Mouse (Mus musculus) liver, embryonic 14 days (tissue): ENCODE measurements around the gene Gm5129. TPM values are rescaled to one million over a fixed set of nuclear protein-coding genes. Genes with fewer than 3 reads are reported as not detected.

Experiments used
- polyA plus RNA-seq: library from polyadenylated mRNA; depleted of rRNA; stranded (reverse); fragments of >200 nt; gene quantifications from 2 replicates; pipeline ENCODE4 v1.2.3, GENCODE M21; 2012; rRNA removed

Gene Gm5129
- 0.45 TPM in 1 of 2 replicates, not detected in the other for polyA plus RNA-seq

GRCm38 (mm10) chr5:29735557-29736061 is at the start of gene Gm5129, which contains the start of gene Dnajb6:
Gene Gm5129, minus strand, starts transcription at chr5:29735936.
Gene Dnajb6, plus strand, starts transcription at chr5:29735688.

Other genes starting within 250 kb of the Gm5129 start
- 7.7 and 9.4 TPM in 2 replicates for gene Ube3c, start 166.7 kb downstream of the Gm5129 start, polyA plus RNA-seq
- 53.3 and 57.1 TPM in 2 replicates for gene Dnajb6, start 248 bp downstream of the Gm5129 start, polyA plus RNA-seq